Mouse (Mus musculus): ENCODE data around the gene Ap4m1.
A peak's percentile ranks its signal among the peaks of the same experiment; 100 is the strongest.
"Not testable (repeated sequence)": the region's sequence is repeated elsewhere in the genome, so short reads cannot be mapped to it uniquely, and the experiment has no call there.

Gene Ap4m1

DNA sequence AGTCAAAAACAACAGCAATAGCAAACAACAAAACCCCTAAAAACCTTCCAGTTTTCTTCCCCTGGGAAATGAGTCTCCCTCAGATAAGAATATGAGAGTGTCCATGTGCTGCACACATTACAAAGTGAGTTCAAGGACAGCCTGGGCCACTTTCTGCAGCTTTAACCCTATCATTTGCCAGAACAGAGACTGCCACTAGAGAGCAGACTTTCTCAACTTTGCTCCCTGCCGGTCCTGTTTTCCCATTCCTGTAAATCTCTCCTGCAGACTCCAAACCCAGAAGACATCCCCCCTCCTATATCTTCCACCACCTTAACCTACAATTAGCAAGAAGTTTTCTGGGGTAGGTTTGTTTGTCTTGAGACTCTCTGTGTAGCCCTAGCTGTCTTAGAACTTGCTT is 27.8 kb downstream of the Ap4m1 start:
- no peak for DNase-seq

GRCm38 (mm10) chr5:138202086-138202485 is 30.3 kb downstream of the Ap4m1 start:
- no peak for DNase-seq

DNA sequence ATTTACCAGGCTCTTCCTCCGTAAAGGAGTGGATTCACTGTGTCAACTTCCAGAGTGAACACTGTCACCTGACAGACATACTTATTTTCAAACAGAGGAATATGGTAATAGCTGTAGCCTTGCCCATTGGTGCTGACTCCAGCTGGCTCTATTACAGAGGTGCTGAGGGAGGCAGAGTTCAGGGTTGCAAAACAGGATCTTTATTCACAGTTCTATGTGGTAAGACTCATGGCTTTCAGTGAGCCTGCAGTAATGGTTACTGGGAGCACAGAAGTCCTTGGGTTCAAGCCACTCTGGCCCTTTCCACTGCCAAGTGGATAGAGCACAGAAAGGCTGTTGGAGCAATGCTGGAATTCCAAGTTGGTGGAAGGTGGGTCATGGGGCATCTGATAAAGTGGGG is 35.5 kb downstream of the Ap4m1 start:
- no peak for DNase-seq

DNA sequence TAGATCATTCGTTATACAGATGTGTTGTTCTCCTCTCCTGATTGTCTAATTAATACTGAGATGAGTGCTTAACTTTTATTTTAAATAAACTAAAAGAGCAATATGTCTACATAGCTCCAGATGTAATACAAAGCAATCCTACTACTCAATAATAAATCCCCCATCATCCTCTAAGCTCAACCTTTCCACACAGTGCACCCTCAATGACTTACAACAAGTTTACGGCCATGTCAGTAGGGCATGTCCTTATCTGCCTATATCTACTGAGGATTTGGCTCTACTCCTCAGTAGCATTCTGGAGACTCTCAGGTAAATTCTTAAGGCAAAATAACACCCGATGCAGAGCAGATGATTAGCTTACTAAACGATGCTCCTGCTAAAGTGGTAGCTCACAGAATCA is 36.1 kb downstream of the Ap4m1 start:
- no peak for DNase-seq

DNA sequence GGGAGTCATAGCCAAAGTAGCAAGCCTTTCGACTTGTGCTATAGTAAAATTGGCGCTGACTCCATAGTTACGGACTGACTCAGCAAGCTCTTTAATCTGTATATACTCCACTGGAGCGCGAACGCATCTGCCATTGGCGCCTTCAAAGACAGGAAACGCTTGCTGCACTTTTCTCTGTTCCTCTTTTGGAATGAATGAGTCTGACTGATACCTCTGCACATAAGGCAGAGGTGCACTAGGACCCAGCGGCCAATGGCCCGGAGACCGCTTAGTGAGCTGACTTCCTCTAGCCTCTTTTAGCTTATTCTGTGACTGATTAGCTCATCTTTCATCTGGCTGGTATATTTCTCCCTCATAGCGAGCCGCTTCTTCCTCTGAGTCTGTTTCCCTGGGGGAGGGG is 44.8 kb downstream of the Ap4m1 start:
- DNase-seq, result not testable (repeated sequence)

- DNase-seq, result no peak
Observed at GRCm38 (mm10) chr5:138219864-138220263, 48.1 kb downstream of the Ap4m1 start.

GRCm38 (mm10) chr5:138222111-138222510 is 50.3 kb downstream of the Ap4m1 start:
- peak; percentile 95 for DNase-seq

DNA sequence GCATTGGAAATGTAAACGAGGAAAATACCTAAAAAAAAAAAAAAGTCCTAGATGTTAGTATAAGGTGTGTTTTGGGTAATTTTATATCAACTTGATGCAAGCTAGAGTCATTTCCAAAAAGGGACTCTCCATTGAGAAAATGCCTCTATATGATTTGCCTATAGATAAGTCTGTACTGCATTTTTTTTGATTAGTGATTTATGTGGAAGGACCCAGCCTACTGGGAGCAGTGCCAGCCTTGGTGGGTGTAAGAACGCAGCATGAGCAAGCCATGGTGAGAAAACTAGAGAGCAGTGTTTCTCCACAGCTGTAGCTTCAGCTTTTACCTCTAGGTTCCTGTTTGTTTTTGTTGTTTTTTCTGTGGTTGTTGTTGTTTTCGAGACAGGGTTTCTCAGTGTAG is 51.5 kb downstream of the Ap4m1 start:
- DNase-seq, result no peak

DNA sequence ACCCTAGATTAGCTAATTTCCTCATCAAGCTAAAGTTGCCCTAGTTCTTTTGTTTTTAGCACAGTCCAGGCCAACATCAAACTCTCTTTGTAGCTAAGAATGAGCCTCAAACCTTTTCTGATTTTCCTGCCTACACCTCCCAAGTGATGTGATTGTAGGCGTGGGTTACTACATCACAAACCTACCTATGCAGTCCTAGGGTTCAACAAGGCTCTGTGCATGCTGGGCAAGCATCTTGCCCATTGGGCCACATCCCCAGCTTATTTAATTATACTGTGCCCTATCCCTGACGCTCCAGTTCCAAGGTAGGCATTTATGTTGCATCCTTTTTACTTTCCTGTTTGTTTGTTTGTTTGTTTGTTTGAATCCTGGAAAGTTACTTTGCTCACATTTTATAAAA is 53.9 kb downstream of the Ap4m1 start, which contains the start of gene Nxpe5:
Nxpe5 (plus strand) TSS at position 199 of the 400 bp plus-strand sequence.
- DNase-seq, result no peak

DNA sequence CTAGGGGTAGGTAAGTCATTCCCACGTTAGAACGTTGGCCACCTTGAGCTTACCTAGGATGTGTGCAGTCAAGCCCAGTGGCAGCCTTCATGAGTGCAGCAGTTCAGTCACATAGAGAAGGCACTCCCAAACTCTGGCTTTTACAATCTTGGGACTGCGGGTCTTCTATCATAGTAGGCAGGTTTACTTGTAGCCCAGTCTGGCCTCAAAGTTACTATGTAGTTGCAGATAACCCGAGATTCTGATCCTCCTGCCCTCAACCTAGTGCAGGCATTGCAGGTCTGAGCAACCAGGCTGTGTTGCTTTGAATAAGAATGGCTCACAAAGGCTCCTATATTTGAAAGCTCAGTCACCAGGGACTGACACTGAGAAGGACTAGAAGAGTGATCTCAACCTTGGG is 54.7 kb downstream of the Ap4m1 start:
- DNase-seq, result no peak

- DNase-seq, result no peak
Observed at GRCm38 (mm10) chr5:138227367-138227766, 55.6 kb downstream of the Ap4m1 start.

DNA sequence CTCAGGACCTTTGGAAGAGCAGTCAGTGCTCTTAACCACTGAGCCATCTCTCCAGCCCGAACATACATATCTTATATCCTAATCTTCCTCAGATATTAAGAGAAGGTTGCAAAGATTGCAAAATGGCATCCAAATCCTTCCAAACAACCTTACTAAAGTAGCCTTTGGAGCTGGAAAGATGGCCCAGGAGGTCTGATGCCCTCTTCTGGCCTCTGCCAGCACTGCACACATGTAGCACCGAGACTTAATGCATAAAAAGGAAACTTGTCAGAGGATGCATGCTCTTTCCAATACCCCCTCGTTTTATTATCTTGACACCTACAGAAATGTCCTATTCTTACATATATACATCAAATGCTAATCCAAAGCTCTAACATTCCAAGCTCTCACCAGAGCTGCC is 56.2 kb downstream of the Ap4m1 start:
- DNase-seq, result peak; percentile 77

- DNase-seq, result no peak
Observed at GRCm38 (mm10) chr5:138229511-138229910, 57.7 kb downstream of the Ap4m1 start.

Data from thymus, postnatal 4 days (tissue).